Mouse (Mus musculus) gastrocnemius, postnatal 36 days (tissue): ENCODE results near the gene Uck1. TPM values are rescaled to one million over a fixed set of nuclear protein-coding genes. Genes with fewer than 3 reads are reported as not detected.
A peak's percentile ranks its signal among the peaks of the same experiment; 100 is the strongest.
"Not testable (repeated sequence)": the region's sequence is repeated elsewhere in the genome, so short reads cannot be mapped to it uniquely, and the experiment has no call there.

Experiments
- DNase-seq, 2 experiments: peaks; one replicate each; pipeline ENCODE4 v3.0.0; 2022
- intact Hi-C: fragments of 180-260 bp; cut with DNase I; formaldehyde crosslinking; loops from one replicate; pipeline ENCODE4 v1.15.1; 2025
- long read RNA-seq, 2 experiments: library from polyadenylated mRNA; stranded (forward); transcript quantifications; one replicate each; pipeline ENCODE4 v2.0.0; 2021
- total RNA-seq, 2 experiments: library from RNA; stranded (reverse); gene quantifications; 2 replicates each; pipeline ENCODE4 v1.2.3; 2021

The Uck1 gene
- total RNA-seq = 10 to 100 TPM in 1 of 2 experiments, 1 to 10 TPM in 1; 8.1 to 11.6 TPM
- long read RNA-seq, experiment 1, partial matches to known transcripts = 0 of 5 reads
- long read RNA-seq, experiment 1, other reads (novel, unspliced or antisense) = 3 of 5 reads
- long read RNA-seq, experiment 2, transcript Uck1-201 (7 exons, 2,005 nt) = major isoform, 11 of 11 reads
- long read RNA-seq, experiment 2, partial matches to known transcripts = 0 of 11 reads
- long read RNA-seq, experiment 2, other reads (novel, unspliced or antisense) = 0 of 11 reads

DNA sequence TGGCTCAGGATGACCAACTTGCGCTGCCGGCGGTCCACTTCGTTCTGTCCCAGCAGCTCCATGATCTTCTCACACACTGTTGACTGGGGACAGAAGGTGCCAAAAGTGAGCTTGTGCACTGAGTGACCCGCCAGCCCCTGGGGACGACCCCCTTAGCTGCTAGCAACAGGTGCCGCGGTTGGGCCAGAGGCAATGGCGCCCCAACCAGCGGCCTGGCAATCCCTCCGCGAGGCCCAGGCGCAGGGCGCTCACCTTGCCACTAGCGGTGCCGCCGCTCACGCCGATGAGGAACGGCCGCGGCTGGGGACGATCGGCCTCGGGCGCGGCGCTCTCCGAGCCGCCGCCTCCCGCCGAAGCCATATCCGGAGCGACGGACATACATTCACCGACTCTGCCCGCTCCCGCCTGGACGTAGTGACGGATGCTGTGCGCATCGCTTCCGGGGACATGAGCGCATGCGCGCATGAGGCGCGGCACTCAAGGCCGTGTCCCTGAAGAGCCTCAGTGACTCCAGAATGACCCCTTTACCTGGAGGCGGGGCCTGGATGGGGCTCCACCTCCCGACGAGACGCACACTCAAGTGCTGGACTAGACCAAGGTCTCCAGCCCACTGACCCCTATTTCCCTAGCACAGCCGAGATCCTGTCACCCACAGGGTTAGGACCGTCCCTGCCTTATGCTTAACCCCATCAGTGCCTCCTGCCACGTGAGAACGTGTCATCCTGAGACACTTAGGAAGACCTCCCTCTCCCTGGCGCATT is at the start of gene Uck1:
Gene Uck1 (minus strand): TSS at position 503 of the 761 bp plus-strand sequence.
- peak; percentile 83 for DNase-seq
- intact Hi-C loops = loop anchor here (2.0 kb wide), 1 partner anchor 23 kb away; no protein-coding TSS in a partner anchor

DNA sequence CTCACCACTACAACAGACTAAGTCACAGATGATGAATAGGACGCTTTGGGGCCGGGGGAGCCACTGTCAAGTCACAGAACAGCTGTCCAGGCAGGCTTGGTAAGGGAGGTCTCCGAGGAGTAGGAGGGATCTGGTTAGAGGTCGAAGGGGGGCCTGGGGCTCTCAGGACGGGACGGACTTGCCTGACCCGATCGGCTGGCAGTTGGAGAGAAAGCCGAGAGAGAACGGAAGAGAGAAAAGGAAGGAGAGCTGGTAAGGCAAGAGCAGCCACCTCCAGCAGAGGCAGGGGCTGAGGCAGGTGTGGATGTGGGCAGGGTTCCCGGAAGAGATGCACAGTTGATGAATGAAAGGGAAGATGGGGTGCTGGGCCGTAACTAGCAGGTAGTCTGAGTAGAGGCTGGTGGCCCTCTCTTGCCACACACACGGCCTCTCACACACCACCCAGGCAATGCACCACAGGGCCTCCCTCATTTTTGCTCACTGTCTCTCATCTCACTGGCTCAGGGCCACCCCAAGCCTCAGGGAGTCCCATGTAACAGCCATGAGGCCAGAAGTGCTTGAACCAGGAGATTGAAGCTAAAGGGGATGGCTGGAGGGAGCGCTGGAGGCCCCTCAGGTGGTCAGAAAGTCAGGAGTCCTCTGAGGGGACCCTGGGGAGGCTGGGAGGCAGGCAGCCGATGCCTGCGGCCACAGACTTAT is 49.1 kb upstream of the Uck1 start:
- intact Hi-C loops = no loop called here
- no peak for DNase-seq

DNA sequence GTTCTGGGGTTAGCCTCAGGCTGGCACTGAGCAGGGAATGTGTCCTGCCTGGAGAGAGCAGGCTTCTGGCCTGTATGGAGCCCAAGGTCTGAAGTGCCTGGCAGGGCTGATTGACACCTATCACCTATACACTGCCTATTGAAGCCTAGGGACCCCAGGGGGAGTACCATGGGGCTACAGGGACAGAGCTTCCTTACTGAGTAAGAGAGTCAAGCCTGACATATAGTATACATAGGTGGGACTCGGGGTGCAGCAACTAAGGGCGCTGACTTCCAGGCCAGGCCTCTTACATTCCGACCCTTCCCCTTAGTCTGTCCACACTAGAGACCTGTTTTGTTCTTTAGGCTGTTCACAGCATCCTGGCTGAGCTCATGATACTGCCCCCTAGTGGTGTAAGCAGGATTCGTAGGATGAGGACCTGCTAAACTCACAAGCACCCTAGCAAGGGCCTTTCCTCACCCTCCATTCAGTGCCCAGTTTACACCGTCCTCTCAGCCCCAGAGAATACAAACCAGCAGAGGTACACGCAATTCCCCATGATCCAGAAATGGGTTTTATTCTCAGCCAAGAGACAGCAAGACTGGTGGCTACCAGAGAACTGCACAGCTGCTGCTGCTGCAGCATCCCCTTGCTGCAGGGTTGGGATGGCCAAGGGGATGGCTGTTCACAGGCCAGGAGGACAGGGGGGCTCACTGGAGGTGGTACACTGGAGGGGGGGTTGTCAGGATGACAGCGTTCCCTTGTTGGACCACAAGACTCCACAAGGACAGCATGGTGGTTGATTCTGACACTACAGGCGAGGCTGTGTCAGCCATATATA is 48.2 kb upstream of the Uck1 start:
- intact Hi-C loops = no loop called here
- no peak for DNase-seq

DNA sequence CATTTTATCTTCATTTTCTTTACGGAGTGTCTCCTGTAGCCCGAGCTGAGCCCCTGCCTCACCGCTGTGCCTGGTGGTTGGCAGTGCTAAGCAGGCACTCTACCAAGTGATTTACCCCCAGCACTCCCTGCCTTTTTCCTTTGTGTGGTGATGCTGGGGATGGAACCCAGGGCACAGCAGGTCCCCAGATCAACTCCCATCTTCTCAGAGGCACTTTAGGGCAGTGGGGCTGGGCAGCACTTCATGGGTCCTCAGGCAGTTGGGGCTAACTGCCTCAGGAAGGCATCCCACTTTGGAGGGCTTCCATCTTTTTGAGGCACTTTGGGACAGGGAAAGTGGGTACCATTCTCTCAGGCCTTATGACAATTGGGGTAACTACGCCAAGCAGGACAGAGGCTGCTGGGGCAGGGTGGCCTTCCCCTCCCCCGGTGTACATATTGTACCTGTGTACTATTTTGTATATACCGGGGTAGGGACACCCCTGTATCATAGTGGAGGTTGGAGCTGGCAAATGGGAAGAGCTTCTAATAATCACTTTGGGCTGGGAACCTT is 47.4 kb upstream of the Uck1 start:
- intact Hi-C loops = no loop called here
- no peak for DNase-seq

DNA sequence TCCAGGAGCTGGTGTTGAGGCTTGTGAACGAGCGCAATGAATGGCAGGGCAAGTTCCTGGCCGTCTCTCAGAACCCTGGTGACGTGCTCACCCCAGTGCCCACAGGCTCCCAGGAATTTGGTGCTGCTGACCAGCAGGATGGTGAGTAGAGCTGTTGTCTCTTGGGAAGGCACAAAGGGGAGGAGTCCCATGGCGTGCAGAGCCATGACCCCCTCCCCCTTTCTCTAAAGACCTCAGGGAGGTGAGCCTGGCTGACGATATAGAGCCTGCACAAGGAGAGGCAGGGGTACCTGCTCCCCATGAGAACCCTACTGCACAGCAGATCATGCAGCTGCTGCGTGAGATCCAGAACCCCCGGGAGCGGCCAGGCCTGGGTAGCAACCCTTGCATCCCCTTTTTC is 46.2 kb upstream of the Uck1 start:
- DNase-seq = no peak
- intact Hi-C loops = no loop called here

DNA sequence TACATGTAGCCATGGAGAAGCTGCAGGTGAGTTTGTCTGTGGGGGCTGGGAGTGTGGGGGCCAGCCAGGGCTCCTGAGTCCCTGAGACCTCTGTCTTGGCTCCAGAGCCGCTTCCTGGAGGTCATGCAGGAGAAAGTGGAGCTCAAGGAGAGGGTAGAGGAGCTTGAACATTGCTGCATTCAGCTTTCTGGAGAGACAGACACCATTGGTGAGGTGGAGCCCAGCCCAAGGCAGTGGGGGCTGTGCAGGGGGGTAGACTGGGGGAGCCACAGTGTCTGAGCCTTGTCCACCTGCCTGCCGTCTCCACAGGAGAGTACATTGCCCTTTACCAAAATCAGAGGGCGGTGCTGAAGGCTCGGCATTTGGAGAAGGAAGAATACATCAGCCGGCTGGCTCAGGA is 45.7 kb upstream of the Uck1 start:
- no peak for DNase-seq
- intact Hi-C loops = no loop called here

DNA sequence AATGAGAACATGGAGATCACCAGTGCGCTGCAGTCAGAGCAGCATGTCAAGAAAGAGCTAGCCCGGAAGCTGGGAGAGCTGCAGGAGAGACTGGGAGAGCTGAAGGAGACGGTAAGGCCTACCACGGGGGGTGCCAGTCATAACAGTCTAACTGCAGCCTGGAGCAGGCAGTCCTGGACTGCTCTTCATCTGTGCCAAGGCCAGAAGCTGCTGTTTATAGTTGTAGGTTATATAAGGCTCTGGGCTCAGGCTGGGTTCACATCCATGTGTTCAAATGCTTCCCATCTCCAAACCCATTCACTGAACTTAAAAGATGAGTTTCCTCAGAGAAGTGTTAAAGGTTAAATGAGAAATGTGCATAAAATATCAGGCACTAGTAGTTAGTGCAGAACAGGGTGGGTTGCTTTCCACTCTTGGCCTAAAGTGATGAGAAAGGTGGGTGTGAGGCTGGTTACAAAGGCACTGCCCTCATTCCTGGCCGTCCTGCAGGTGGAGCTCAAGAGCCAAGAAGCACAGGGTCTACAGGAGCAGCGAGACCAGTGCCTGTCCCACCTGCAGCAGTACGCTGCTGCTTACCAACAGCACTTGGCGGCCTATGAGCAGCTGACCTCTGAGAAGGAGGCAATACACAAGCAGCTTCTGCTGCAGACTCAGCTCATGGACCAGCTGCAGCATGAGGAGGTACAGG is 44.3 kb upstream of the Uck1 start:
- intact Hi-C loops = loop anchor here (5.0 kb wide), 1 partner anchor 183 kb away; no protein-coding TSS in a partner anchor
- DNase-seq = no peak

DNA sequence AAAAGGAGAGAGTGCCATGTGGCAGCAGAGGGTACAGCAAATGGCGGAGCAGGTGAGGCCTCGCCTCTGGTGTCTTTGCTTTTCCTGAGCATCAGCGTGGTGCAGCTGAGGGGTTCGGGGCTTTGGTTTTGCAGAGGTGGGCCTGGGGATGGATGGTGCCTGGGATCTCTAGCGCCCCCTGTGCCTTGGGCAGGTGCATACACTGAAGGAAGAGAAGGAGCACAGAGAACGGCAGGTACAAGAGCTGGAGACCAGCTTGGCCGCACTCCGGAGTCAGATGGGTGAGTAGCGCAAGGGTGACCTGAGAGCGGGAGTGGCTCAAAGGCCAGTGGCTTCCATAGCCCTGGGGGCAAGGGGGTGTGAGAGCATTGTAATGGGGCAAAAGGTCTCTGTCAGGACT is 43.0 kb upstream of the Uck1 start:
- intact Hi-C loops = loop anchor here (5.0 kb wide), 1 partner anchor 184 kb away; no protein-coding TSS in a partner anchor
- DNase-seq = no peak

DNA sequence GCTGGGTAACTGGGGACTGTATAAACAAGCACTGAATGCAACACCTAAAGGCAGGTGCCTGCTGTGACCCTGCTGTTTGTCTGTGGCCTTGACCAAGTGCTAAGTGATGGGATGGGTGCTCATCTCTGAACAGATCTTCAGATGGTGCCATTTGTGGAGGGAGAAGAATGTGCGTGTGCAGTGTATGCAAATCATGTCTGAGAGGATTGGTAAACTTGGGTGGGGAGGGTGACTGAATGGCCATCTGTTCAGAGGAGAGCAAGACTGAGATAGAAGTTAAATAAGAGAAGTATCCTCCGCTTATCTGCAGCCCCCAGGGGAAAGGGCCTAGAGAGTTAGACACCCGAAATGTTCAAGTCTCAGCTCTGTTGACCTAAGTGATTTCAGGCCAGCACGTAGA is 39.5 kb upstream of the Uck1 start:
- DNase-seq = no peak
- intact Hi-C loops = no loop called here

DNA sequence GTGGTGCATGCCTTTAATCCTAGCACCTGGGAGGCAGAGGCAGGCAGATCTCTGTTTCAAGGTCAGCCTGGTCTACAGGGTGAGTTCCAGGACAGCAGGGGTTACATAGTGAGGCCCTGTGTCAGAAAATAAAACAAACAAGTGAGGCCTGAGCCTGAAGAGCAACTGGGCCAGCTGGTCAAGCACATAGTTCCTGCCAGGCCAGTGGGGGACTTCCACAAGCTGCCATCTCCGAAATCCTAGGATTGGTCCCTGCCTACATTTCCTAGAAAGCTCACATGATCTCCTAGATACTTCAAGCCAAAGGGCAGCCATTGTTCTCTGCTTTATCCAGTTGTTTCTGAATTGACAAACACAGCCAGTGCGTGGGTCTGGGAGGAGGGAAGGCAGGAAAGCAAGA is 35.9 kb upstream of the Uck1 start:
- intact Hi-C loops, DNase-seq: not testable (repeated sequence)

DNA sequence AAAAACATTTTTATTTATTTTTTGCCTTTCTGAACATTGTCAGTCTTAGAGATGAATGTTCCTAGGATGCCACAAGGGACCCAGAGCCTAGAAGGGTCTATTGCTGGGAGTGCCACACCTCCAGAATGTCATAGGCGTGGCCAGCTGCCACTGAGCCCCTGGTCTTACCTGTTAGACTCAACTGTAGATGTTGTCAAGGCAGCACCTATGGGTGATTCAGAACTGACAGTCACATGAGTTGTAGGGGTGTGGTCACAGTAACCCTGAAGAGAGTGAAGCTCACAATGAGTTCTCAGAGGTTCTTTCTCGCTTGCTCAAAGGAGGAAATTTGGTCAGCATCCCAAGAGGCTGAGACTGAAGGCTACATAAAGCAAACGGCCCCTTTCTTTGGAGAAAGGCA is 35.3 kb upstream of the Uck1 start:
- intact Hi-C loops = no loop called here
- no peak for DNase-seq

DNA sequence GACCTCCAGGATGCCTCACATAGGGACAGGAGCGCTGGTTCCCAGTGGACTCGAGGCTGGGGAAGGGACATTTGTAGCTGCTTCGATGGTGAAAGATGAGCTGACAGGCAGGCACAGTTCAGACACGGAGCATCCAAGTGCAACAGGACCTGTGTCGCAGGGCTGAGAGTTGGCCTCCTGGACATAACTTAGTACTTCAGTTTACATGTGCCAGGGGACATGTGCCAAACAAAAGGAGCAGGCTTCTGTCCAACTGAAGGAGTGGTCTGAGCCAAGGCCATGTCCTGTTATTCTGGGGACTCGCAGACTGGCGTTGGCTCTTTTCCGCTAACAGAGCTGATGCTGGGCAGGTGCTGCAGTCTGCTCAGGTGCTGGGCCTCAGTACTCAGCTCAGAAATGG is 34.4 kb upstream of the Uck1 start:
- intact Hi-C loops = no loop called here
- DNase-seq = peak; percentile 57 to 58

DNA sequence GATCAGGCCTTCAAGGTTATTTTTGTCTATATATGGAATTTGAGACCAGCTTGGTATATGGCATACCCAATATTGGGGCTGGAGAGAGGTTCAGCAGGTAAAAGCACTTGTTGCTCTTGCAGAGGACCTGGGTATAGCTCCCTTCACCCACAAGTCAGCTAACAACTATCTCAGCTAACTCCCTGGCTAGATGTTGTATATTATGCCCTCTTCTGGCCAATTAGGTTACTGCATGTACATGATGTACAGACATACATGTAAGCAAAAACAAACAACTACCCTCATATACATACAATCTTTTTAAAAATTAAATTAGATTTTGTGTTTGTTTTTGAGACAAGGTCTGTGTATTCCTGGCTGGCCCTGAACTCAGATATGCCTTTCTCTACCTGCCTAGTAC is 29.6 kb upstream of the Uck1 start:
- intact Hi-C loops = loop anchor here (5.0 kb wide), 1 partner anchor 152 kb away; no protein-coding TSS in a partner anchor
- DNase-seq = no peak

DNA sequence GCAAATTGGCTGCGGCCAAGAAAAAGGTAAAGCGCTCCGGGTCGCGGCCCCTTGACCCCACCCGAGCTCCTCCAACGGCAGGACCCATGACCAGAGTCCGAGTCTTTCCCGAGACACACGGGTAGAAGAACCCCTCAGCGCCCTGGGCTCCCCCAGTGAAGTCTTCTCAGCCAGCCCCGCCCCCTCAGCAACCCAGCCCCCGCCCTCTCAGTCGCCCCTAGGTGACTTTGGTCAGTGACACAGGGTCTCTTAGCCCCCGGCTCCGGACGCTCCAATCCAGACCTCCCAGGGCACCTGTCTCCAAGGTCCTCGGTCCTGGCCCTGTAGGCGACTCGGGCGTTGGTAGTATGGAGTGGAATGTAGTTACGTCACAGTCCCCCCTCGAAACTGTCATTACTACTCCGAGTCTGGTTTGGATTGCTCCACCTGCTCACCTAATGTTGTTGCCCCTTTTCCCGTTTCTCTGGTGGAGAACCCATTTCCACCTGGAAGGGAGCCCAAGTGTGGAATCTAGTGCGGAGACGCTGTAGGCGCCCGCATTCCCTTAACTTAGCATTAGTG is 28.5 kb upstream of the Uck1 start:
- no peak for DNase-seq
- intact Hi-C loops = loop anchor here (5.0 kb wide), 1 partner anchor 151 kb away; no protein-coding TSS in a partner anchor

DNA sequence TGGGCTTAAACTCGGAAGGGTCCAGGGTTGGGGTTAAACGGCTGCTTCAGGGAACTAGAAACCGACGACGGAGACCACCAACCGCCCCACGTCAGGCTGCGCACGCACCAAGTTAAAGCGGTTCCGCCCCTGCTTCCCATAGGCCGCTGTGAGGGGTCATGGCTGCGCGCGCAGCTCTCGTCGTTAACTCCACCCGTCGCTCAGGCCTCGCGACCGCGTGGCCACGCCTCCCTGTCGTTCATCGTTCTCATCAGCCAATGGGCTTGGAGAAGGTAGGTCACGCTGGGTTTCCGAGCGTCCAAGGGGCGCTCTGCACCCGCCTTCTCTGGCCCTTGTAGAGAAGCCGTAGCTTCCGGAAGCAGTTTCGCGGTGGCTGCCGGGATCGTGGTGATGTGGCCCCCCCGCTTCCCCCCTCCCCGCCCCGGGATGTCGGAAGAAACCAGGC is 28.0 kb upstream of the Uck1 start, which contains the start of gene Swi5:
Gene Swi5 (minus strand): TSS at position 153 of the 445 bp plus-strand sequence.
- intact Hi-C loops = loop anchor here (5.0 kb wide), 1 partner anchor 151 kb away; no protein-coding TSS in a partner anchor
- DNase-seq = peak; percentile 95 to 98

DNA sequence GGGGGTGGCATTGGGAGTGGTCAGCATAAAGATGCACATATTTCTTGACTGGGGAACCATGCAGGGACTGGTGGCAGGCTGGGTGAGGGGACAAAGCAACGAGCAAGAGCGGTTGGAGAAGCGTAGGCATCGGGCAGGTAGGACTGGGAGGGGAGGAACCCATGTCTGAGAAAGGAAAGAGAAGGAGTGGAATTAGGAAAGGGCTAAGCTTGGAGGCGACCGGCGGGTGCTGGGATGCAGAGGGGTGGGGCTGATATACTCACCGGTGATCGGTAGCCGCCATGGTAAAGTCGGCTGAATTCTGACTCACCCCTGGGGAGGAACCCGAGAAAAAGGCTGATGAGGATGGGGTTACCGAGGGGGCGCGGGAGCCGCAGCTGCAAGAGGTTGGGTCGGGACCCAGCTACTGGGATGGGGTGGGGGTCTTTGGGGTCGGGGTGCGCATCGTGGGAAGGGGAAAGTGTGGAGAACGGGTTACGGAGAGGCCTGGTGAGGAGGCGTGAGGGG is 27.4 kb upstream of the Uck1 start, which contains the start of gene Golga2:
Gene Golga2 (plus strand): TSS at position 51 of the 507 bp plus-strand sequence.
- intact Hi-C loops = loop anchor here (5.0 kb wide), 1 partner anchor 150 kb away; no protein-coding TSS in a partner anchor
- no peak for DNase-seq

DNA sequence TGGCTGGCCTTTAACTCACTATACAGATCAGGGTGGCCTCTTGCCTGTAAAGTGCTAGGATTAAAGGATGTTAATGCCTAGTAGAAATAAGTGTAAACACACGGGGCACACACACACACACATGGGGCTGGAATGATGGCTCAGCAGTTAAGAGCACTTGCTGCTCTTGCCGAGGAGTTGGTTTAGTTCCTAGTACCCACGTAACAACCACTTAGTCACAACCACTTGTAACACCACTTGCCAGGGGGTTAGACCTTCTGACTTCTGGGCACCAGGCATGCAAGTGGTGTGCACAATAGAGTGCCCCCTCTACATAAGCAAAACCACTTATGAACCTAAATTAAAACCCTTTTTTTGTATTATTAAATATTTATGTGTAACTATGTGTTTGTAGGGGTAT is 24.0 kb upstream of the Uck1 start:
- intact Hi-C loops = loop anchor here (2.0 kb wide), 1 partner anchor 23 kb away; the partner anchor contains the start of gene Uck1
- DNase-seq = no peak

DNA sequence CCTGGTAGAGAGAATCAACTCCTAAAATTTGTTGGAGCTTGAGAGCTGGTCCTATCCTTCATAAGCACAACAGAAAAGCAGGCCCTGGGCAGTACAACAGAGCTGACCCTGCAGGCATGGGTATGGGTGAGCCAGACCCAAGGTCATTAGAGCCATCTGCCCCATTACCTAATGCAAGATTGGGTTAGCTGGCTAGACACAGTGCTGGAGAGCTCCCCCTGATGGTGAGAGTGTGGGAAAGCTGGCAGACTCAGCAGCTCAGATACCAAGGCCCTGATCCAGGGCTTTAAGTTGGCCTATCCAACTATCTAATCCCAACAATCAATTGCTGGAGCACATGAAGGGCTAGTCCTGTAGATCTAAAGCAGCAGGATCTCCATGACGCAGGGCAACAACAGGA is 22.8 kb upstream of the Uck1 start:
- intact Hi-C loops = loop anchor here (2.0 kb wide), 1 partner anchor 22 kb away; the partner anchor contains the start of gene Uck1

More for the DNA sequence above, 22.8 kb upstream of the Uck1 start:
- peak; percentile 38 to 47 for DNase-seq
